Mouse (Mus musculus) midbrain, embryonic 14.5 days (tissue): ENCODE data around the gene Zic2. TPM values are rescaled to one million over a fixed set of nuclear protein-coding genes. Genes with fewer than 3 reads are reported as not detected.

Experiments used
- ATAC-seq: fragments of 200-750 bp; cut with Nextera tagmentation; 2 replicates; pipeline ENCODE4 v1.8.0; 2017; ENCODE audit warnings: moderate number of reproducible peaks, moderate library complexity; ENCODE audit not compliant: low FRiP score, low TSS enrichment
- DNase-seq: peaks from one replicate; pipeline ENCODE4 v3.0.0-alpha.2; 2015
- H3K27ac ChIP-seq: fragments of 300-500 bp; sonication (generic); replicated peaks from 2 replicates; pipeline ENCODE4 v1.5.1; 2014; ENCODE audit warnings: mild to moderate bottlenecking, low read depth, low read length, moderate library complexity
- H3K27me3 ChIP-seq: fragments of 300-500 bp; sonication (generic); 2 replicates; pipeline ENCODE4 v1.6.1; 2014; ENCODE audit warnings: low read length, control low read depth, mixed read lengths; ENCODE audit not compliant: control insufficient read depth, insufficient read depth
- H3K36me3 ChIP-seq: fragments of 300-500 bp; sonication (generic); 2 replicates; pipeline ENCODE4 v1.6.1; 2014; ENCODE audit warnings: low read length, control low read depth; ENCODE audit not compliant: control insufficient read depth, insufficient read depth
- H3K4me1 ChIP-seq: fragments of 300-500 bp; sonication (generic); 2 replicates; pipeline ENCODE4 v1.6.1; 2014; ENCODE audit warnings: mild to moderate bottlenecking, antibody characterized with exemption, low read length, control low read depth; ENCODE audit not compliant: control insufficient read depth, insufficient read depth
- H3K4me2 ChIP-seq: fragments of 300-500 bp; sonication (generic); 2 replicates; pipeline ENCODE4 v1.6.1; 2014; ENCODE audit warnings: mild to moderate bottlenecking, low read length, moderate library complexity
- H3K4me3 ChIP-seq: fragments of 300-500 bp; sonication (generic); replicated peaks from 2 replicates; pipeline ENCODE4 v1.5.1; 2014; ENCODE audit warnings: low read depth, low read length
- H3K9ac ChIP-seq: fragments of 300-500 bp; sonication (generic); replicated peaks from 2 replicates; pipeline ENCODE4 v1.6.1; 2014; ENCODE audit warnings: mild to moderate bottlenecking, low read length, moderate library complexity
- H3K9me3 ChIP-seq: fragments of 300-500 bp; sonication (generic); 2 replicates; pipeline ENCODE4 v1.6.1; 2016; ENCODE audit warnings: low read length, control low read depth, mixed read lengths; ENCODE audit not compliant: control insufficient read depth
- WGBS: fragments of 180-500 bp; shearing (Covaris S2); extraction: QIAGEN DNeasy Blood & Tissue Kit; methylation state at CpG from one replicate; pipeline ENCODE4 v1.1.7; 2014; 5-methylcytosine and 5-hydroxymethylcytosine counted together
- polyA plus RNA-seq: library from polyadenylated mRNA; unstranded; fragments of >200 nt; fragmentation: Nextera tagmentation; extraction: Ambion mirVana; gene quantifications from 2 replicates; pipeline ENCODE4 v1.2.1, GENCODE M21; 2014

The Zic2 gene
- polyA plus RNA-seq, 1 experiment from 2014 or later = 10.3 TPM

GRCm38 (mm10) chr14:122483556-122484421 lies 8.6 kb downstream of the Zic2 start:
- Histone ChIP-seq H3K36me3 (no peaks in the 10 kb centered on the region), H3K4me1 (no peaks in the 10 kb centered on the region), H3K27me3 (peaks cover 69% of the 10 kb centered on the region), H3K4me2 (peak overlapping the region; percentile 56), H3K4me3 (no peak overlapping the region), H3K9me3 (no peaks in the 10 kb centered on the region), H3K27ac (peak overlapping the region; percentile 21; the same call in 1 of the 2 replicates), H3K9ac (0 out of 2 replicates have a peak overlapping the region, but pooled peaks have one; percentile 9)
- no peak for ATAC-seq
- WGBS = 9% methylated on average over 18 of the region's 18 CpGs
- DNase-seq = peak; percentile 26

- H3K4me1 ChIP-seq = no peaks in the 10 kb centered on the region
- H3K27me3 ChIP-seq = peaks cover 74% of the 10 kb centered on the region
- DNase-seq (no peak), ATAC-seq (no peak)
- peak overlapping the region; percentile 56 for H3K4me2 ChIP-seq
- no peak overlapping the region for H3K4me3 ChIP-seq
- peak overlapping the region; percentile 1 for H3K27ac ChIP-seq
- H3K9ac ChIP-seq = 0 out of 2 replicates have a peak overlapping the region, but pooled peaks have one; percentile 9
- H3K36me3 ChIP-seq = no peaks in the 10 kb centered on the region
- 25% methylated on average over 4 of the region's 4 CpGs for WGBS
- no peaks in the 10 kb centered on the region for H3K9me3 ChIP-seq
Measured at GRCm38 (mm10) chr14:122484458-122484843, 9.2 kb downstream of the Zic2 start.

- DNase-seq = peak; percentile 41
- WGBS = 4% methylated on average over 24 of the region's 24 CpGs
- H3K9me3 ChIP-seq = no peaks in the 10 kb centered on the region
- H3K27ac ChIP-seq = peak overlapping the region; percentile 1; the same call in 1 of the 2 replicates
- H3K36me3 ChIP-seq = no peaks in the 10 kb centered on the region
- H3K9ac ChIP-seq = no peak overlapping the region
- ATAC-seq = no peak
- H3K4me1 ChIP-seq = no peaks in the 10 kb centered on the region
- peaks cover 79% of the 10 kb centered on the region for H3K27me3 ChIP-seq
- H3K4me2 ChIP-seq = peak overlapping the region; percentile 56
- 0 out of 2 replicates have a peak overlapping the region, but pooled peaks have one; percentile 8 for H3K4me3 ChIP-seq
Measured at GRCm38 (mm10) chr14:122484844-122485551, 9.8 kb downstream of the Zic2 start.

- 4% methylated on average over 12 of the region's 12 CpGs for WGBS
- Histone ChIP-seq H3K4me2 (peak overlapping the region; percentile 56), H3K36me3 (no peaks in the 10 kb centered on the region), H3K27ac (peak overlapping the region; percentile 1; the same call in 1 of the 2 replicates), H3K9me3 (no peaks in the 10 kb centered on the region), H3K4me3 (no peak overlapping the region), H3K4me1 (no peaks in the 10 kb centered on the region), H3K9ac (no peak overlapping the region), H3K27me3 (peaks cover 80% of the 10 kb centered on the region)
- ATAC-seq (no peak), DNase-seq (peak; percentile 55)
Measured at GRCm38 (mm10) chr14:122485635-122486181, 10.5 kb downstream of the Zic2 start.

- Histone ChIP-seq H3K9ac (no peak overlapping the region), H3K9me3 (no peaks in the 10 kb centered on the region), H3K4me1 (no peaks in the 10 kb centered on the region), H3K27me3 (peaks cover 82% of the 10 kb centered on the region), H3K27ac (no peak overlapping the region), H3K4me3 (no peak overlapping the region), H3K36me3 (no peaks in the 10 kb centered on the region), H3K4me2 (no peak overlapping the region)
- DNase-seq (no peak), ATAC-seq (no peak)
- WGBS = 26% methylated on average over 1 of the region's 1 CpGs
Measured at GRCm38 (mm10) chr14:122486611-122487010, 11.4 kb downstream of the Zic2 start.

GRCm38 (mm10) chr14:122487366-122487765 lies 12.1 kb downstream of the Zic2 start:
- Histone ChIP-seq H3K27me3 (peaks cover 80% of the 10 kb centered on the region), H3K9me3 (no peaks in the 10 kb centered on the region), H3K4me2 (no peak overlapping the region), H3K4me3 (no peak overlapping the region), H3K9ac (no peak overlapping the region), H3K36me3 (no peaks in the 10 kb centered on the region), H3K27ac (no peak overlapping the region), H3K4me1 (no peaks in the 10 kb centered on the region)
- ATAC-seq = no peak
- 6% methylated on average over 5 of the region's 5 CpGs for WGBS
- DNase-seq = peak; percentile 32

- peak; percentile 53 for DNase-seq
- Histone ChIP-seq H3K27ac (no peak overlapping the region), H3K9me3 (peaks cover 3% of the 10 kb centered on the region; the same call in 1 of the 2 replicates), H3K4me3 (no peak overlapping the region), H3K27me3 (peaks cover 78% of the 10 kb centered on the region), H3K9ac (no peak overlapping the region), H3K4me1 (no peaks in the 10 kb centered on the region), H3K36me3 (no peaks in the 10 kb centered on the region), H3K4me2 (peak overlapping the region; percentile 46)
- ATAC-seq = no peak
- 2% methylated on average over 5 of the region's 5 CpGs for WGBS
Measured at GRCm38 (mm10) chr14:122489041-122489440, 13.8 kb downstream of the Zic2 start.

- ATAC-seq = no peak
- DNase-seq = peak; percentile 63
- Histone ChIP-seq H3K4me1 (no peaks in the 10 kb centered on the region), H3K27ac (0 out of 2 replicates have a peak overlapping the region, but pooled peaks have one; percentile 41), H3K9ac (no peak overlapping the region), H3K4me3 (no peak overlapping the region), H3K9me3 (peaks cover 4% of the 10 kb centered on the region; the same call in 1 of the 2 replicates), H3K27me3 (peaks cover 69% of the 10 kb centered on the region), H3K36me3 (no peaks in the 10 kb centered on the region), H3K4me2 (peak overlapping the region; percentile 46)
- WGBS = 1% methylated on average over 12 of the region's 12 CpGs
Measured at GRCm38 (mm10) chr14:122489686-122490414, 14.6 kb downstream of the Zic2 start.
